Mouse (Mus musculus): ENCODE data around the gene Gm5475.
"Not testable (repeated sequence)": the region's sequence is repeated elsewhere in the genome, so short reads cannot be mapped to it uniquely, and the experiment has no call there.

Gm5475 gene

GRCm38 (mm10) chr15:100421758-100422197 lies at the start of gene Gm5475:
Gene Gm5475, plus strand, starts transcription at chr15:100422147.
- DNase-seq, result not testable (repeated sequence)

DNA sequence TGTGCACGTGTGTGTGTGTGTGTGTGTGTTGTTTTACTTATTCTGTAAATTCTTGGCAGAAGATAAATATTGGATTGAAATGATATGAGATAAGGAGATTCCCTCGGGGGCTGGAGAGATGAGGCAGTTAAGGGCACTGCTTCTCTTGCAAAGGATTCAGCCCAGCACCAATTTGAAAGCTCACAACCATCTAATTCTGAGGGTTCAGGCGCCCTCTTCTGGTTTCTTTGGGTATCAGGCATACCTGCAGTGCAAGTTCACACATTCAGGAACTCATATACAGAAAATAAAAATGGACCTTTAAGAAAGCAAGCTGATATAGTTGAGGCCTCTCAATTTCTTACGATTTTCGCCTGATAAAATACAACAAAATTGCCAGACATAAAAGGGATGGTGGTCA lies 46.9 kb upstream of the Gm5475 start:
- DNase-seq, result peak; percentile 79

DNA sequence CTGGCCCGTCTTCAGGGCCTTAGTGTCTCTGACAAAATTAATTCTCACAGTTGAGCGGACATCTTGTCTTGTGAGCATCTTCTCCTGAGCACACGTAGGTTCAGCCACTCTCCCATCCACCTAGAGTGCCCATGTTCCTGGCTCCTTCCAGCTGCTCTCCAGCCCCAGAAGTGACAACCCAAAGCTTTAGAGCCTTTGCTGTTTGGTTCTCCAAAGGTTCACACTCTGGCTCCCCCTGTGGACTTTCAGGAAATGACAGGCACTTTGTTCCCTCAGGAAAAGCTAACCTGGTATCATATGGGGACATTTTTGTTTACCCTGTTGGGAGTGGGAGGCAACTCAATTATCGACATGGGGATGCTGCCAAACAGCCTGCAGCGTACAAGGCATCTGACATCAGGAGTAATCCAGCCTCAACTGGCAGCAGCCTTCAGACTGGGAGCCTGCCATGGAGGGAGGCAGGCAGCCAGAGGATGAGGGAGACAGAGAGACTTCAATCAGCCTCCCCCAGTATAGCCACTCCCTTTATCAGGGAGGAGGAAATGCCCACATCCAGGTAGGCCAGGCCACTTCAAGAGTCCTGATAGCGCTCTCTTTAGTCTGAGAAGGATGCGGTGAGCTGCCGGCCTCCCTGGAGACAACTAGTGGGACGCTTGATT lies 44.0 kb upstream of the Gm5475 start:
- DNase-seq, result not testable (repeated sequence)

GRCm38 (mm10) chr15:100379658-100380057 lies 42.3 kb upstream of the Gm5475 start:
- DNase-seq, result no peak

DNA sequence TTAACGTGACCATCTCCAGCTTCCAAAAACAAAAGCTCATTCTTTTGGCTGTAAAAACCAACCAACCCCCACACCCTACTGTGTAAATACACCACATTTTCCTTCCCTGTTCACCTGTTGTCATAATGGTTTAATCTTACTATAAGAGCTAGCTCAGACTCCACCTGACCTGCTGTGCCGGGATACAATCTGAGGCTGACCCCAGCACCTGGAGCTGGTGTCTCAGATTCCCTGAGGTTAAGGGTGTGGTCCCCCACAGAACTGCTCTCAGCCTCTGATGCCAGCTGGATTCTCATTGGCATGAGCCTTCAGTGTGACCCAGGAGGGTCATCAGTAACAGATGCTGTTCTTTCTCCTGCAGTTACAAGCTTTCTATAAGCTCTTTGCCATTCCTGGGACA lies 41.8 kb upstream of the Gm5475 start:
- DNase-seq, result no peak

DNA sequence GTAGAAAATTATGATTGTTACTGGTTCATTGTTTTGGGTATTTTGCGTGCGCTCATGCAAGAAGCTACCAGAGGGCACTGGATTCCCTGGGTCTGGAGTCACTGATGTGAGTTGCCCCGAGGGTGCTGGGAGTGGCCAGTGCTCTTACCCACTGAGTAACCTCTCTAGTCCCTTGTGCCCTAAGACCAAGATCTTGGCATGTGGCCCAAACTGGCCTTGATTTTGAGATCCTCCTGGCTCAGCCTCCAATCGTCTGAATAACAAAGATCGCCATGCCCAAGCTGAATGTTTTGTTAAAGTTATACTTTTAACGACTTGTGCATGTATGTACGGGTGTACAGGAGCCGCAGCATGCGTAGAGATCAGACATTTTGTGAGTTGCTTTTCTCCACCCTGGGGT lies 36.2 kb upstream of the Gm5475 start:
- no peak for DNase-seq

- DNase-seq, result no peak
These were observed 34.3 kb upstream of the Gm5475 start for GRCm38 (mm10) chr15:100387544-100388223.

GRCm38 (mm10) chr15:100388224-100388835 lies 33.6 kb upstream of the Gm5475 start:
- DNase-seq, result no peak

GRCm38 (mm10) chr15:100388886-100389285 lies 33.1 kb upstream of the Gm5475 start:
- DNase-seq, result no peak

GRCm38 (mm10) chr15:100391066-100391465 lies 30.9 kb upstream of the Gm5475 start:
- DNase-seq, result no peak

DNA sequence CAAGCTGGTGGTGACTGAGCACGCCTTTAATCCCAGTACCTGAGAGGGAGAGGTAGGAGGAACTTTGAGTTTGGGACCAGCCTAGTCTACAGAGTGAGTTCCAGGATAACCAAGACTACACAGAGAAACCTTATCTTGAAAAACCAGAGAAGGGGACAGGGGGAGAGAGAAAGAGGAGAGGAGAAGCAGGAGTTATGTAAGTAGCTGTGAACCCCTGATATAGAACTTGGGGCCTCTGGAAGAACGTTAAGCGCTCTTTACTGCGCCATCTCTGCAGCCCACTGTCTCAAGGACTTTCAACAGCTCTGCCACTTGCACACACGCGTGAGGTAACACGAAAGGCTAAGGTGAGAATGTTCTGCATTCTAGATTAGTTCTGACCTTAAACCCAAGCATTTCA lies 30.3 kb upstream of the Gm5475 start:
- no peak for DNase-seq

- DNase-seq, result no peak
These were observed 28.9 kb upstream of the Gm5475 start for GRCm38 (mm10) chr15:100393016-100393415.

GRCm38 (mm10) chr15:100395561-100395960 lies 26.4 kb upstream of the Gm5475 start:
- no peak for DNase-seq

DNA sequence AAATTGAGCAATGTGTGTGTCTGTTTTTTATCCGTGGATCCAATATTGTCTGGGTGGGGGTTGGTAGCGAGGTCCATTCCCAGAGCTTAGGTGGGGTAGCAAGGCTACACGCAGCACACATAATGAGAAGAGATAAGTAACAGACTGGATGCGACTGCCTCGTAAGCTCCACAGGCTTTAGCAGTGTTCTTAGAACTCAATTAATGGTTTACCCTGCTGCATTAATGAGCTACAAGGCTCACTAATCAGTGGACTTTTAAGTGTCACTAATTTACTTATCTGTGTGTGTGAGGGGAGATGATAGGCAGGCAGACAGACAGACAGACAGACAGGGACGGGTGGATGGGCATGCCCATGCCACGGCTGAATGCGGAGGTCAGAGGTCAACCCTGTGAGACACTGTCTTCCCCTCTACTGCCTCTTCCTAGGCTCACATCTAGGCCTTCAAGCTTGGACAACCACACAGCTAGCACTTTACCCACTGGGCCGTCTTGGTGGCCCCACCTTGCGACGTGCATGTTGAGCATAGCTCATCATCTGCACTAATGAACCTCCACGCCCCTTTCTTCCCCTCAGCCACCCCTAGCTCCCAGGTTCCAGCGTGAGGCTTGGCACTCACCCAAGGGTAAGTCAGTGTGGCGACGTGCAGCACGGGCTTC lies 21.2 kb upstream of the Gm5475 start:
- no peak for DNase-seq

GRCm38 (mm10) chr15:100401811-100402210 lies 20.1 kb upstream of the Gm5475 start:
- no peak for DNase-seq

DNA sequence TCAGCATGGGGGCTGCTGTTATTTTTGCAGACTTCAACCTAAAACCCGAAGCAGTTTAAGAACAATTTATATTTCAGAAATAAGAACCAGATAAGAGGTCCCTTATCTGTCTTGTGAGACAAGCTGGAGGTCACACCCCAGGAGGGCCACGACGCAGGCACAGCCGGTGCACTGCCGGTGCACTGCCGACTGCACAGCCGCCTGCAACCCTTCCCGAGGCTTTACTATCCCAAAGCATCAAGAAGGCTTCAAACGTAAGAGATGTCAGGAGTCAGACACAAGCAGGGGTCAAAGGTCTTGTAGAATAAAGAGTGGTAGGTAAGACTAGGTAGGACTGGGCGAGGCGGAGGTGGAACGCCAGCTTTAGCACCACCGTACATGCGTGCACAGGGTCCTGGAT lies 19.6 kb upstream of the Gm5475 start:
- no peak for DNase-seq

- DNase-seq, result no peak
These were observed 19.1 kb upstream of the Gm5475 start for GRCm38 (mm10) chr15:100402798-100403197.

- peak; percentile 37 for DNase-seq
These were observed 18.5 kb upstream of the Gm5475 start for GRCm38 (mm10) chr15:100403318-100404000.

GRCm38 (mm10) chr15:100406088-100406487 lies 15.9 kb upstream of the Gm5475 start:
- no peak for DNase-seq

DNA sequence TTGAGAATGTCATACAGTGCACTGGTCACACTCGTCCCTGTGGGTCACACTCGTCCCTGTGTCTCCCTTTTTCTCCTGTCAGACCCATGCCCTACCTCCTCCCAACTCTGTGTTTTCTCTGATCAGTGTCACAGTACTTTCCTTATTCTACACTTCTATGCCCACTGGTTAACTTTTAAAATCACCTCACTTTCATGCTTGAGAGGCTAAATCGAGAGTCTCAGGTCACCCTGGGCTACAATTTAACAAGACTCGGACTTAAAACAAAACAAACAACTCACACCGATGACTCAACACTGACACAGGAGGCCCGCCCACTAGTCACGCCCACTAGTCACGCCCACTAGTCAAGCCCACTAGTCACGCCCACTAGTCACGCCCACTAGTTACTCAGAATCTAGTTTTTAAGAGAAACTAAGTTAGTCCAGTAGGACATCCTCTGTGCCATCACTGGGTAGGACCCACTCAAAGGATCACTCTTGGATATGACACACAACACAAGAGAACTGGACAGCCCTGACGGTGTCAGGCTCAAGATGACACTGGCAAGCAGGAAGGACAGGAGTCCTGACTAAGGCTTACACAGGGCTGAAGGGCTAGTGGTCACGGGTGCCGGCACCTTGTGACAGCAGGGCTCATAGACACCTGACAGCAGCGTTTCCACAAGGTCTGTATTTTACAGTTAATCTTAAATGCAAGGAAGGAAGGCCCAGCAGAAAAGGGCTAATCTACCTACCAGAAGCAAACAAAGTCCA lies 10.9 kb upstream of the Gm5475 start:
- DNase-seq, result peak; percentile 47

- no peak for DNase-seq
These were observed 10.2 kb upstream of the Gm5475 start for GRCm38 (mm10) chr15:100411731-100412130.

DNA sequence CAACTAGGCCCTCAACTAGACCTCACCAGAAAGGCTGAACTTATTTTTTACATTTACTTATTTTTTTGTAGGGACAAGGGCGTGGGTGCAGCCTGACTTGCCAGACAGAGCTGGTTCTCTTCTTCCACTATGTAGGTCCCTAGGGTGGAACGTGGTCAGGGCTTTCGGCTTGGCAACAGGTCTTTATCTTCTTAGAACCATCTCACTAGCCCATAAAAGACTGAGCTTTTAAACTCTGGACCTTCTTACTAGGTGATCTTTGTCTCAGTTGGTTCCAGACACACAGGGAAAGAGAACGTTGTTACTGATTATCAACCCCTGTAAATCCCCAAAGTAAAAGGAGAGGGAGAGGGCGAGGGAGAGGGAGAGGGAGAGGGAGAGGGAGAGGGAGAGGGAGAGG lies 8.6 kb upstream of the Gm5475 start:
- no peak for DNase-seq

All from lung, postnatal 14 days (tissue).